Mouse (Mus musculus) brain, embryonic 14.5 days (tissue): ENCODE data around the gene Slc35e4.

Experiments used
- CTCF ChIP-seq: fragments of 200-500 bp; IDR thresholded peaks from 2 replicates; pipeline ENCODE4 v1.5.1; 2012; ENCODE audit warnings: inconsistent platforms, mild to moderate bottlenecking, moderate library complexity, borderline replicate concordance; ENCODE audit not compliant: insufficient read depth, insufficient read length; ENCODE audit errors: extremely low read depth
- POLR2A ChIP-seq: fragments of 200-500 bp; IDR thresholded peaks from 2 replicates; pipeline ENCODE4 v1.6.1; 2012; ENCODE audit warnings: mild to moderate bottlenecking, inconsistent platforms, borderline replicate concordance; ENCODE audit not compliant: poor library complexity, insufficient read depth, insufficient read length, severe bottlenecking; ENCODE audit errors: extremely low read depth

- TF ChIP-seq POLR2A (no peak), CTCF (no peak)
These were observed 47.3 kb upstream of the Slc35e4 start for GRCm38 (mm10) chr11:3961761-3962160.
